Mouse (Mus musculus) heart, postnatal 25 days (tissue): Measurements from ENCODE around the gene Ddx25. TPM values are rescaled to one million over a fixed set of nuclear protein-coding genes. Genes with fewer than 3 reads are reported as not detected.

Source experiments
- DNase-seq: peaks from one replicate; pipeline ENCODE4 v3.0.0; 2022; ENCODE audit warnings: low spot score
- intact Hi-C: fragments of 180-260 bp; cut with DNase I; formaldehyde crosslinking; loops from one replicate; pipeline ENCODE4 v1.15.1; 2025
- total RNA-seq, 2 experiments: library from RNA; stranded (reverse); gene quantifications; 2 replicates each; pipeline ENCODE4 v1.2.3; 2021

The Ddx25 gene
- total RNA-seq: not detected

DNA sequence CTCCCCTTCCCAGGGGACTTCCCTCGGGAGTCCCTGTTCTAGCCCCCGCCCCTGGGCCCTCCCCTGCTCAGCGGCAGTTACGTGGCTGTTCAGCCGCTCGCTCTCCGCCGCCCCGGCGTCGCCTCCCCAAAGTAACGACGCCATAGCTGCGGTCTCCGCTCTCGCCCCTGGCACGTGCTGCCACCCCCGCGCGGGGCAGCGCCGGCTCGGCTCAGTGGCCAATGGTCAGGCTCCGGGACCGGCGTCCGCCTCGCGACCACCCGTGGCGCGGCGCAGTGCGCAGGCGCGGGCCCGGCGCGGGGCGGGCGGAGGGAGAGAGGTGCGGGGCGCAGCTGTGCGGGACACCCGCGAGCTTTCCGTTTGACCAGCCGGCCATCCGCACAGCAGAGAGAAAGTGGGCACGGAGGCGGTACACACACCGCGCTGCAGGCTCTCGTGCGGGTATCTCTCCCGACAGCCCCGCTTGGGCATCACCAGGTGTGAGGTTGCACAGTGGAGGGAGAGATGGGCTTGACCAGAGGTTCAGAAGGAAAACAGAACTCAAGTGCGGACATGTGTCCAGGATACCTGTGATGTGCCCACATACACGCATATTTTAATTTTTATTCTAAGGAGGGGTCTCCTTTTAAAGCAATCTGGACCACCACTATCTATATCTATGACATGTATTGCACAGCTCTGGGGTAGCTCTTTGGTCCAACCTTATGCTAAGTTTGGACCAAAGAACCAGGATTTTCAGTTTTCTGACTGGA is at the start of gene Ddx25, which contains the start of gene Pus3:
Gene Ddx25 (minus strand): TSS at position 272 of the 752 bp plus-strand sequence.
Gene Pus3 (plus strand): TSS at position 339 of the 752 bp plus-strand sequence.
- no peak for DNase-seq
- intact Hi-C loops: no loop called here

DNA sequence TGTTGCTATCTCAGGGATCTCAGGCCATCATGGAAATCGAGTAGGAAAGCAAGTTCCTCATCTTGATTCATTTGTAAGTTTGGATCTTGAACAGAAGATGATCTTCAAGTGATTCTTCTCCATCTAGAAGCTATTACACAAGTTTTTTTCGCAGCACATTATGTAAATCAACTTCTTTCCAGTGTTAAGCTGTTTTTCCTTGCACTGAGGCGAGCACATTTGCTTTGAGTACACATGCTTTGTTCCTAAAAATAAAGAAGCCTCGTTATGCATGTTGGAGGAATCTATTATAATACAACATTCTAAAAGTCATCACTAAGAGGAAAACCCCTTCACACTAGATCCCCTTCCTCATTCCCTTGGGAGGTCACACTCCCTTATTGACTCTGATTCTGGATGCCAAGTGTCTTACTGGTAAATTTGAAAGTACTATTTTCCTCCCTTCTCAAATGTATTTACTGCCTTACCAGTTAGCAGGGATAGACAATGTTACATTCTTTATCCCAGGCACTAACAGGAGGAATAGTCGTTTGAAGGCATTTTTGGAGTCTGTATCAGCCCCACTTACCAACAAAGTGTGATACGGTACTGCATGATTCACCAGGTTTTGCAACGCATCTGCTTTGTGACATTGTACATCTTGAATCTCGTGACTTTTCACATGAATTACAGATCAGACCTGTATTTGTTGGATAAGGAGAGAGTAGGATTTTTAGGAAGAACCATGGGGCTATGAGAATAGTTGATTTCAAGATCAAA is 49.5 kb upstream of the Ddx25 start:
- DNase-seq: no peak
- intact Hi-C loops: no loop called here

DNA sequence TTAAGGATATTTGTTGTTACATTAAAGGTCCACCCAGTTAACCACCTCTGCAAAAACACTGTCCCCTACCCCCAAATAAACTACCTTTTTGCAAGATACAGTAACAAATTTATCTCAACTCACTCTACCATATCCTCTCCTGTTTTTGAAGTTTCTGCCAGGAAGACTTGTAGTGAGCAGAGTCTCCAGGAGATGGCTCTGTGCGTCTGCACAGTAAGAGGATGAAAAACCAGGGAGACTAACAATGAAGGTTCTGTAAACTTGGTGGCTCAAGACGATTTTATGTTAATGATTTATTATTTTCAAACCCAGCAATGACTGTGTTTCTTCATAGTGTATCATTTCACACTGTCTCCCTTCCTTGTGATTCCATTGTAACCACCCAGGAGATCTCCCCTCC is 34.6 kb upstream of the Ddx25 start:
- no peak for DNase-seq
- intact Hi-C loops: loop anchor here (2.0 kb wide), 1 partner anchor 1094 kb away; no protein-coding TSS in a partner anchor

DNA sequence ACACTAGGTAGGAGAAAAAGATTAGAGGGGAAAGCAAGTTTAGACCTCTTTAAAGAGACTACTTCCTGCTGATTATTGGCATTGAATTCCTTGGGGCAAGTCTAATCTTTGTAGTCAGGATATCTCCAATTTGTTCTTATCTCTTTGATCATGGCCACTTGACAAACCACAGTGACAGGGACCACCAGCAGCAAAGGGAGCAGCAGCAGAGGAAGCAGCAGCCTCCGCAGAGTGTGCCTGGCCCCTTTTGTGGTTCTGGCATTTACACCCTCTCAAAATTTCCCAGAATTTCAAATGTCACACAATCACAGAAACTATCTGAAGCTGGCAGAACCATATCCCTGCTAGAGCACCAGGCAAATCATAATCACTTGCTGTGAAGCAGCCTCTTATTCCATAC is 29.3 kb upstream of the Ddx25 start:
- DNase-seq: no peak
- intact Hi-C loops: no loop called here

DNA sequence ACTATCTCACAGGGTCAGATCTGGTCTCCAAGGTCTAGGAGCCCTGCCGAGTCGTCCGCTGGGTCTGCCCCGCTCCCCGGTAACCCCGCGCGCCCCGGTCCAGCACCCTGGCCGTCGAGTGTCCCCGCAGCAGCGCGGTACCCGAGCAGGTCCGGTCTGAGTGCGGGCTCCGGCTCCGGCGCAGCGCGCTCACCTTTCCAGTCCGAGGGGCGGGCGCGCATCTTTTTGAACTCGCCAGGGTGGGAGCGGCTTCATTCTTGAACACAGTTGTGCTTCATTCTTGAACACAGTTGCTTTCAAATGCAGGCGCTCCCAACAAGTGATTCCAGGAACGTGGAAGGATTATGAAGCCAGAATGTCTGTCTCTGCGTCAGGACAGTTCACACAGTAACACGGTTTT is 16.1 kb upstream of the Ddx25 start:
- no peak for DNase-seq
- intact Hi-C loops: no loop called here

DNA sequence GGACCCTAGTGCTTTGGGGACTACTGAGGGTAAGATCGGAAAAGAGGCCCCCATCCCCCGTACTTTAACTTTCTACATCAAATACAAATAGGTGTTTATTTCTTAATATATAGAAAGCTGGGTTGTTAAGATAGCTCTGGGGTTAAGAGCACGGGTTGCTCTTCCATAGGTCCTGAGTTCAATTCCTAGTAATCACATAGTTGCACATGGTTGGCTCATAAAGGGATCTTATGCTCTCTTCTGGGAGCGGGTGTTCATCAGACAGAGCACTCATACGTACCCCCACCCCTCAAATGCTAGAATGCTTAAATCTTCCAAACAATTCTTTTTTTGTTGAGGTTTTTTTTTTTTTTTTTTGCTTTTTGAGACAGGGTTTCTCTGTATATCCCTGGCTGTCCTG is 12.3 kb upstream of the Ddx25 start:
- no peak for DNase-seq
- intact Hi-C loops: no loop called here

DNA sequence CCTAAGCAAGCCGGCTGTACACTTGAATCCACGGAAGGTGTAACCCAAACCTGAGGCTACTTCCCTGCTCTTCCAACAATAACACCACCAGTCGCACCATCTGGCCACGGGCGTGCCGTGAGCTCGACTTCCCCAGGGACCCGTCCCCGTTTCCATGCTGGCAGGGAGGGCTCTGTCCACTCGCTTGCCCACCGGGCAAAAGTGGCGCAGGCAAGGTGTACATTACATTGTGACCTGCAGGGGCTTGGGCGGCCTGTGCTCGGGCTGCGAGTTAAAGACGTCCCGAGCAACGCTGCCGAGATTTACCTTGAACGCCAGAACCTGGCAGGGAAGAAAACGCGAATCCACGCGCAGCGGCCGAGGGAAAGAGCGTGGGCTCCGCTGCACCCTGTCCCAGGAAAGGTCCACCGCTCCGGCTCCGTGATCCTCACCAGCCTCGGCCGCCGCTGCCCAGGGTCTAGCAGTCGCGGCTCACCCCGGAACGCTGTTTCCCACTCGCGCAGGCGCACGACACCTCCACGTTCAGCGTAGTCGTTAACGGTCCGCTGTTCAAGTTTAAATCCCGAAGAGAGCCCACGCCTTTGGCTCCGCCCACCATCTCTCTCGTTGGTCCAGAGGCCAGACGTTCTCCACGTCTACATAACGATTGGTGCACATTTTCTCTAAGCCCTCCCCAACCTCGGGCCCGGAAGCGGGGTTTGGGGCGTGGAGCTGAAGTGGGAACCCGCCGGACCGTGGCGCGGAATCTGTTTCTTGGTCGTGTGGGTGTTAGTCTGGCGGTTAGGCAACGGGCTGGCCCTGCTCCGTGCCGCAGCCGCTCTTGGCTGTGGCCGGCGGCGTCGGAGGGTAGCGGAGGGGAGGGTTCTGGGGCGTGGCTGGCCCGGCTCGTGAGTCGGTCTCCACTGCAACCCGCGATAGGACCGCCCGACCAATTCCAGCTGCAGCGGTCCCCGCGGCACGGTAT is 11.5 kb upstream of the Ddx25 start, which contains the start of the genes Pate2 and Hyls1:
Gene Pate2 (plus strand): TSS at position 714 of the 964 bp plus-strand sequence.
Gene Hyls1 (minus strand): TSS at position 828 of the 964 bp plus-strand sequence.
- peak; percentile 88 for DNase-seq
- intact Hi-C loops: no loop called here

DNA sequence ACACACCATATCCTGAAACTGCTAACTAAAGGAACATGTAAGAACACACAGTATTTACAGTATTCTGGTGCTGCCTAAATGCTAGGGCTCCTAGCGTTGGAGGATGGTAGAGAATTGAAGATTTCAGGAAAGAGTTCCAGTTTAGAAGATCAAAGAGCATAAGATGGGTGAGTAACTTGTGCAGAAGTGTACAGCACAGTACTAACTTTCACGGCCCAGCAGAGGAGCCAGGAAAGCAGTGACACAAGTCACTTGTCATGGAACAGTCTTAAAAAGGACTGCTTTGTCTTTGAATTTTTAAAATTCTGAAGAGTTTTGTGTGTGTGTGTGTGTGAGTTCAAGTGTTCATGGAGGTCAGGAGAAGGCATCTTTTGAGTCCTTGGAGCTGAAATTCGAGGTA is 9.7 kb upstream of the Ddx25 start:
- intact Hi-C loops: no loop called here
- no peak for DNase-seq

DNA sequence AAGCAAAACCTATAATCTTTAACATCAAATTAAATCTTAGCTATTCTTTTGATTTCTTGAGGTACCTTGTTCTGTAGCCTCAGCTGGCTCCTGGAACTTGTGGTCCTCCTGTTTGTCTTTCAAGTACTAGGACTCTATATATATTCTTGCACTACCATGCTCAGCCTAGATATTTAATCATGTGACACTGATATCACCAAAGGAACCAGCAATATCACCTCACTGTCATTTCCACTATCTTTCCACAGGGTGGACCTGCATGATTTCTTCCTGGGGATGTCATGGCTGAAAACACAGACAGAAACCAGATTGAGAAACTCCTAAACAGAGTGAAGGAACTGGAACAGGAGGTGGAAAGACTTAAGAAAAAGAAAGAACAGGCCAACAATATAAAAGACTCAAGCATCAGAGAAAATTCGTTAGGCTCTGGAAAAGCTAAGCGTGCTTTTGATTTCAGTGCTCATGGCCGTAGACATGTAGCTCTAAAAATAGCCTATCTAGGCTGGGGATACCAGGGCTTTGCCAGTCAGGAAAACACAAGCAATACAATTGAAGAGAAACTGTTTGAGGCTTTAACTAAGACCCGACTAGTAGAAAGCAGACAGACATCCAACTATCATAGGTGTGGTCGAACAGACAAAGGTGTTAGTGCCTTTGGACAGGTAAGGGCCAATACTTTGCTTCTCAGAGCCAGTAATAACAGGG is 6.4 kb upstream of the Ddx25 start:
- intact Hi-C loops: no loop called here
- no peak for DNase-seq

DNA sequence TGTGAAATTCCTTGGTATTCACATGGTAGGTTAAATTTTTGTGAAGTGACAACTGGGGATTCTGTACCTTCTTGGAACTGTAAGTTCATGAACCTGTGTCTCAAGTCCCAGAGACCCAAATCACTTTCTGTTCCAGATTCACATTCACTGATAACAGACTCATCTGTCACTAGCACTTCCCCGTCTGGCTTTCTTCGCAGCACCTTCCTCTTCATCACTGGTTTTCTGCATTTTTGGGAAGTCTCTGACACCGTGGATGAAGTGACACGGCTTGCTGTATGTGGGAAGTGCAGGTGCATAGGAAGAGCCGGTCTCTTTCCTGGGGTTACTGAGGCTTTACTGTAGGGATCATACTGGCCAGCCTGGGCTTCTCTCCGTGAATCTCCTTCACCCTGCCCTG is 3.3 kb upstream of the Ddx25 start:
- intact Hi-C loops: no loop called here

DNA sequence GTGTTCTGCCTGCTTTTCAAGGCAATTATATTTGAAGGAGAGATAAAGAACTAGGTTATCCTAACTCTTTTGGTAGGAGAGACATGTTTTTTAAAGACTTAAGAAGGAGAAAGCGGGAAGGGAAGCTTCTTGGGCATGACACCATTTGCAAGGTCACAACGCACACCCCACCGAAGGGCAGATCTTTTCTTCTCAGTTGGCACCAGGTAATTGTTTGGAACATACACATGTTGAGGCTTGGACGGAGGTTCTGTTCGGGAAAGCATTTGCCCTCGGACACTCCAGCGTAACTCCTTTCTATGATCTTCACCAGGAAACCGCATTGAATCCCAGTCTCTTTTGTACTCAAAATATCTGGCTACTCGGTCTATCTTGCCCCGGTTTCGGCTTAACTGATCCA is 2.7 kb upstream of the Ddx25 start:
- DNase-seq: no peak

More for the DNA sequence above, 3.3 kb upstream of the Ddx25 start:
- no peak for DNase-seq

DNA sequence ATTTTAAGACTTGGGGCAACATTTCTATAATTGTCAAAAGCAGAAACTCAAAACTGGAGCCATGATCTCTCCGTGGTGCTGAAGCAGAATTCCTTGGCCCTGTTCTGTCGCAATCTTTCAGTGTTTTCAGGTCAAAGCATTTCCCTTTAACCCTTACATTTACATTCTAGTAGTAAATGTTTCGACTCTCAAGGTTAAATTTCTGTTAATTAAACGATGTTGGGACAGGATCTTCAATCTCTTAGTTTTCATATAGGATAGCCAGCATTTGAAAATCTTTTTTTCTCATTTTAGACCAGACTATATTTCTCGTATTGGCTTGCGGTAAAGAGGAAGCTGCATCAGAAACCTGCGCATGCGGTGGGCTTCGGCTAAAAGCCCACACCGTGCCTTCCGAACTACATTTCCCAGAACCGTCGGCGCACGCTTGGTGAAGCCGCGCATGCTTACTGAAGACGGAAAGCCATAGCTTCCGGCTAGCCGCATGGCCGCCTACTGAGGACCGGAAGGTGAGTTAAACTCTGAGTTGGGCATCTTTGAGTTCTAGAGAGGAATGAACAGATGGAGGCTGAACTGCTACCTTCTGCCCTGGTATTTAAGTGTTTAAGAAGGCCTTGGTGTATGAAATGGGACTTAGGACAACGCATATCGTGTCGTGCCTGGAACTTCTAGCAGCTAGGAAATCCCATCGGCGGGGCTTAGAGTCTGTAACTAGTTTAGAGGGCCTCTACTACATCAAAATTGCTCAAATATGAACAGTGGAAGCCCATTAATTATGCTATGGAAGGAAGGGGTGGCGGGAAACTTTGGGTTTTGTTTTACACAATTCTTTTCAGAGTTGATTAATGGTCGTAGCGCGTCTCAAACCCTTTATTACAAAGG is 922 bp upstream of the Ddx25 start:
- DNase-seq: peak; percentile 46
- intact Hi-C loops: no loop called here

More for the DNA sequence above, 2.7 kb upstream of the Ddx25 start:
- intact Hi-C loops: no loop called here

DNA sequence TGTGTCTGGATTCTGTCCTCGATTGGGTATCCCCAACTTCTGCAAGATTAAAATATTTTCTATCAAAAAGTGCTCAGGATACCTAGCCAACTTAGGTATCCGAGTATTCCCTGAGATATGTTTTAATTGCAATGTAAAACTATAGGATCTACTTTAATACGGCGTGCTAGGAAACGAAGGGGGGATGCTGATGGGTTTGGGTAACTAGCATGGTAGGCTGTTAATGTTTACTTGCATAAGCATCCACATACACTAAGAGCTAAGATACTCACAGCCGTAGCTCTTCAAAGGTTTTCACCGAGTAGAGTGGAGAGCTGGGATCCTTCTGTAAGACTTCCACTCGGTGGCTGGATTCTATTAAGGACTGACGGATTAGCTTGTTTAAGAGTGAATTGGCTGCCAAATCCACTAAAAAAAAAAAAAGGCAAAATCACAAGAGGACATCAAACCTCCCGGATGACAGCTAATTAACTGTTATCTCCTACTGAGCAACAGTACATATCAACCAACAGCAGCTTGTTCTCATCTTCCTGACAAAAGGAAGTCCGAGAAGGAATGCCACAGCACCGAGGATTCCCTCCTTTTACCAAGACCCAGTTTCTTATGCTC is 1.7 kb downstream of the Ddx25 start:
- intact Hi-C loops: no loop called here
- no peak for DNase-seq

DNA sequence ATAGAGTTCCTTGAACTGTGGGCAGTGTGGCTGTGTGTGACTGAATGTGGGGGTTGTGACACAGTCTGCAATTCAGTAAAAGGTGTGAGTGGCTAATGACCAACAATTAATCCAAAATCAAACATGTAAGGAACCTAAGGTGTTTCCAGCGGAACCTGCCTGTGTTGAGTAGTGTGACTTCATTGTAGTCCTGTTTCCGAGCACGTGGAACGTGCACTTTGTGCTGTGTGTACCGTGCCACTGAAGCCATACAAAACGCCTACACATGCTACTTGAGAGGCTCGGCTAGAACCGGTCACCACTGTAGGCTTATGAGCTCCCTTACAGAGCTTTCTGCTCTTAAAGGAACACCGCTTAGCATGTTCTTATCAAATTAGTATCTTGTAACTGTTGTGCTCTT is 9.9 kb downstream of the Ddx25 start:
- no peak for DNase-seq
- intact Hi-C loops: loop anchor here (10.0 kb wide), 1 partner anchor 344 kb away; the partner anchor contains the start of genes Srpr and Tirap

DNA sequence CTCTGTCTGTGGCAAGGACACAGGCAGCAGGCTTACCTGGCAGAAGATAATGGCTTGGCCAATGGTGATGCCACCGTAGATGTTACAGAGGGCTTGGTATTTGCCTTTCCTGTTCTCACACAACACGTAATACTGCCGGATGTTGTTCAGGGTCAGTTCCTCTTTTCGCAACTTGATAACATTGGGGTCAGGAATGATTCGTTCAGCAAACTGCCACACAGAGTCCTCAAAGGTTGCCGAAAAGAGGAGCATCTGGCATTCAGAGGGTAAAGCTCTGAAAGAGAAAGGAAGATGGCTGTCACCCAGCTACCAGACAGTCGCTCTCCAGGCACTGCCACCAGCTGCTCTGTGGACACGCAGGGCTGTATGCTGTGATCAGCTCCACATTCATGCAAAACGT is 11.6 kb downstream of the Ddx25 start:
- DNase-seq: no peak
- intact Hi-C loops: loop anchor here (10.0 kb wide), 1 partner anchor 342 kb away; the partner anchor contains the start of genes Srpr and Tirap

DNA sequence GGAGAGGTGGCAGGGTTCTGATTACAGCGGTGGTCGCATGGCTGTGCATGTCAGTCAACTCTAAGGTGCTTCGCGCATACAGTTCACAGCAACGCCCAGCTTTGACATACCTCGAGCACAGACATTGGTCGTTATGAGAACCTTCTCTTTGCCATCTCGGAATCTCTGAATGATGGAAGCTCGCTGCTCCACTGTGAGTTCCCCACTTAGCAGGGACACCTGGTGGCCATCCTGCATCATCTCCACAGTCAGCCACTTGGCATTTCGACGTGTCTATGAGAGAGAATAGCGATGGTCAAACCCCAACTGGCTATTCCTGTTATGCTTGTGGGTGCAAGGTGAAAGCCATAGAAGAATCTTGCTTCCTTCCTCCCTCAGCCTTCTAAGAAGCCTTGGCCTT is 12.6 kb downstream of the Ddx25 start:
- intact Hi-C loops: loop anchor here (10.0 kb wide), 1 partner anchor 341 kb away; the partner anchor contains the start of genes Srpr and Tirap
- DNase-seq: no peak

DNA sequence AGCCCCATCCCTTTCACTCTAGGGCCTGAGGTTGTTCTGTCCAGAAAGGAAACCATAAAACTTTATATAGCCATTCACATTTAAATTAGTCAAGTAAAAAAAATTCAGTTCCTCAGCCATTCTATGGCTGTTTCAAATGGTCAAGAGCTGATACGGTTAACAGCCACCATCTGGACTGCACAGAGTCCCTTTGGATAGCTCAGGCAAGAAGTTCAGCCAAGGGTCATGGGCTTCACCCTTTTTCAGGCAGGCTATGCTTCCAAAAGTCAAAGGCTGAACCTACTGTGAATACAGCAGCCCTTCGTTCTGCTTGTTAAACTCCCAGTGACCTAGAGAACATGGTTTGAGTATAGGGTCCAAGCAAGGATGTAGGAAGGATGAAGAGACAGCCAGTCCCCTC is 13.7 kb downstream of the Ddx25 start:
- no peak for DNase-seq
- intact Hi-C loops: loop anchor here (10.0 kb wide), 1 partner anchor 340 kb away; the partner anchor contains the start of genes Srpr and Tirap
